Mouse (Mus musculus) telencephalon, adult 2 months (tissue): ENCODE measurements around the gene Grm8.
A peak's percentile ranks its signal among the peaks of the same experiment; 100 is the strongest.

ENCODE experiments used
- DNase-seq: peaks from one replicate; pipeline ENCODE4 v3.0.0-alpha.2; 2011; ENCODE audit warnings: low read depth, low spot score

Grm8 gene

GRCm38 (mm10) chr6:28135001-28135401 lies at the start of gene Grm8:
Gene Grm8, minus strand, starts transcription at chr6:28135178.
- DNase-seq, result no peak

DNA sequence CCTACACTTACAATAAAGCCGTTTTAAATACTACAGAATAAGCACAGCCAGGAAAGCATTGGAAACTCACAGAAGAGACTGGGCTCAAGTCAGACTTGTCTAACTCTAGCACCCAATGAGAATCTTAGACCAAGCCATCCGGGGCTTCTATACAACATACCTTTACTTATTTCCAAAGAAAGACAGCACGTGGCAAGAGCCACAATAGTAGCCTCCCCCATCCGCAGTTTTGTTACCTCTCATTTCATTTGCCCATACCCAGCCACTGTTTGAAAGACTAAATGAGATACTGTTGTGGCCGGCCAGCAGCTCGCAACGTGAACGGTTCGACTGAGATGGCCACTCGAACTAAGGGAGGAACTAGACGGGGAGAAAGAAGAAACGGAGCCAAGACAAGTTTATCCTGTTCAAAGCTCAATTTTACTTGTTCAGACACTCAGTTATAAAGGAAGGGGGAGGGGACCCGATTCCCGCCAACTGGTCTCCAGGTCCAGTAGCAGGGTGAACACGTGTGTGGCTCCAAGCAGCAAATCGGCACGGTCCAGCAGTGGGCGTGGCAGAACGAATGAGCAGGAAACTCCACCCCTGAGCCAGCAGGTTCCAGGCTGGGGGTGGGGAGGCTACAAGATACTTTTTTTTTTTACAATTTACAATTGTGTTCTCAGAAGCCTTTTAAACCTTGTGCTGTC lies 35.0 kb upstream of the Grm8 start:
- DNase-seq, result no peak

DNA sequence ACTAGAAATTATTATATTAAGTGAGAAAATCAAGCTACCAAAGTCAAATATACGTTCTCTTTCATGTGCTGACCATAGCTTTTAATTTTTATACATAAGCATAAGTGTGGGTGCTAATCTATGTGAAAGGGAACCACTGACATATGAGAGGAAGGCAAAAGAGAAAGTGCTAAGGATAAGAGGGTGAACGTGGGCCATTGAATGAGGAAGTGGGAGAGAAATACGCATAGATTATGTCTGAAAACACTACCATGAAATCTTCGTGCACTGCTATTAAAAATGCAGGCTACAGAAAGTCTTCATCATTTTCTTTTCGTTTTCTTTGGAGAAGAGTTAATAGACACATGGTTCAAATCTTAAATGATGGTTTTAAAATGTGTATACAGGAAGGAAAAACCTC lies 25.4 kb upstream of the Grm8 start:
- DNase-seq, result no peak

GRCm38 (mm10) chr6:28146445-28146844 lies 11.5 kb upstream of the Grm8 start:
- no peak for DNase-seq

GRCm38 (mm10) chr6:28142332-28142731 lies 7.4 kb upstream of the Grm8 start:
- DNase-seq, result no peak

DNA sequence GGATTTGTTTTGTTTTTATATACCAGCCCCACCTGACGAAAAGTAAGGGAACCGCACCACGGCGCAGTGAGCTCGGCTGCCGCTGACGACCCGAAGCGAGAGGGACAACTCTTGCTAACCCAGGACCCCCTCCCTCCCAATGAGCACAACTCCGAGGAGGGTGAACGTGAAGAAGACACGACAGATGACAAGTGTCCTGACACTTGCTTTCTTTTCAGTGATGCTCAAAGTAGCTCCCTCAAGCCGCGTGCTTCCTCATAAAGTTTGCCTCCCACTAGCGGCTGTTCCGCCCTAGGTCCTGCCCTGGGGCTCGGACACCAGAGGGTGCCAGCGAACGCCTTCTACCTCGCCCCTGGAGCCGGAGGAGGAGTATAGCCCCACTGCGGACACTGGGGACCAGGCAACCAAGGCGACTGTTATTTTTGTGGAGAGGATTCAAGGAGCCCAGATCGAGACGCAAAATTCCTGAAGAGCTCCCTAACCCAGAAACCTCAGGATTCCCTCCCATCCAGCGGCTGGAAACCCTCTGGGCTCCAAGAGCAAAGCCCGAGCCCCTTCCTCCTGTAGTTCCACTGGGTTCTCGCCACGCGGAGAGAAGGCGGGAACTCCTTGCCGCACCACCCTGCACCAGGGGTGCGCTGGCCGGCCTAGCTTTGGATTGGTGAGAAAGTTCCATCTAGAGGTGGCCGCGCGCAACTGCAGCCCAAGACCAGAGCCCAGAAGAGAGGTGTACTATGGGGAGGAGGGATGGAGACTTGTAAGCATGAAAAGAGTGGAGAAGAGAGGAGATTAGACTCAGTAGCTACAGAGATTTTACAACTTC lies 644 bp upstream of the Grm8 start:
- DNase-seq, result peak; percentile 70

DNA sequence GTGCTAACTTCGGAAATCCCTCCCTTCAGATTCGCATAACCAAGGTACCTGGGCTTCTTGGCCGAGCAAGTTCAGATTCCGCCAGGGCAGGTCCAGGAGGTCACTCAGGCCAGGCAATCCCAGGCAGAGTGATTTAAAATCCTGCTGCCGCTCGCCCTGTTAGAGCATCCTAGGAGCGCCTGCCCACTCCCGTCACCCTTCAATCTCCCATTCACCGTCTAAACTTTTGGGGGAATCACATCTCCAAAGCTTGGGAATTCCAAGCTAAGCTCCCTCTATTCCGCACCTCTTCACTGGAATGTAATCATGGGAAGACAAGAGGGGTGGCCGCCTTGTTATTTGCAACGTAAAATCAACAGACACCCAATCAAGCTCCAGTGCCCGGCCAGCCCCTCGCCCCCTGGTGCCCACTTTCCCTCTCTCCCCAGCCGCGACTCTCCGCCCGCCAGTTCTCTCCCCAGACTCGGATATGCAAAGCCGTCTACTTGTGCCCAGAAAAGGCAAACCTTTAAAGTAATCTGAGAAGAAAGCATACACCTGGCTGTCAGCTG lies 652 bp downstream of the Grm8 start:
- DNase-seq, result no peak

DNA sequence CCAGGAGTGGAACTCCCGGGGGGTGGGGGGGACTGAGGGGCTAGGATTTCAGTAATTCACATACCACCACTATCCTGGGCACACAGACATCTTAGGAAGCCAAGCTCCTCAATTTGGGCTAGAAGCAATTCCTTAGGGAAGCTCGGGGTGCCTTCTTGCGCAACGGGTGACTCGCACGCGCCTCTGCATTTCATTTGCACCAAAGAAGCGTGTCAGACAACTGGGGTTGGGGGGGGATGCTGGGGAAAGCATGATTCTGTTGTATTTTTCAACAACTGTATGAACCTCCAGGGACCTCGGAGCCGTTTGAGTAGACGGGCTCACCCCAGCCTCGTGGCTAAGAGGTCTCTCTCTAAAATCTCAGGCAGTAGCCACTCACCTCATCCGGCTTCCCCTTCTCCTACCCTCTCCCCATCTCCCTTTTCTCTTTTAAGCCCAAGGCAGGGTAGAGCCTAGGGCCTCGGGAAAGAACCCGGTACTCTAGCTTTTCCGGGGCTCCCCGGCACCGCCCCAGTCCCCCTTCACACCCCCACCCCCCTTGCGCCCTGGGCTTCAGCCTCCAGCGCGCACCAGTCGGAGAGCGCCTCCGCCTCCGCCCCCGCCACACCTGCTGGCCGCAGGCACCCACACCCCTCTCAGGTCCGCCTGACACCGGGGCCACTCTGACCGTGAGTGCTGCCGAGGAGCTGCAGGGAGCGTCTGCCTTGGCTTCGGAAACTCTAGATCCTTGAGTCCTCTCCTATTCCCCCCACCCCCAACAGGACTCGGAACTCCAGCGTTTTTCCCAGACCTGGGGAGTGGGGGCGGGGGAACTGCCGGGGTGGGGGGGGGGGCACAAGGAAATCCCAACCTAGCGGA lies 1.5 kb downstream of the Grm8 start:
- no peak for DNase-seq

GRCm38 (mm10) chr6:28132056-28132455 lies 2.9 kb downstream of the Grm8 start:
- DNase-seq, result no peak

GRCm38 (mm10) chr6:28128871-28129270 lies 6.1 kb downstream of the Grm8 start:
- DNase-seq, result no peak

- no peak for DNase-seq
These were observed 19.5 kb downstream of the Grm8 start for GRCm38 (mm10) chr6:28115519-28115918.

DNA sequence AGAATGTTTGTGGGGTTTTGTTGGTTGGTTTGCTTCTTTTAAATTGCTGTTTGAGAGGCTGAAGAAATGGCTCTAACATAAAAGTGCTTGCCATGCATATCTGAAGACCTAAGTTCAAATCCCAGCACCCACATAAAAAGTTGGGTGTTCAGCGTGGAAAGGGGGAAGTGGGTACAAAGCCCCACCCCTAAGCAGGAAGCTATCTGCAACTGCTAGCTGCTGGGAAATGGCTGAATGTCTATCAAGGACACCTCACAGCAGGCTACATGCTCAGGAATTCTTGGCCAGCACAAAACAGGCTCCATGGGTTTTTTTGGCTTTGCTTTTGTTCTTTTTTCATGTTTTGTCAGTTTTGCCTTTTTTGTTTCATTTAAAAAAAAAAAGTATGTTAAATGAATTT lies 20.1 kb downstream of the Grm8 start:
- no peak for DNase-seq

- DNase-seq, result no peak
These were observed 23.4 kb downstream of the Grm8 start for GRCm38 (mm10) chr6:28111551-28111950.

DNA sequence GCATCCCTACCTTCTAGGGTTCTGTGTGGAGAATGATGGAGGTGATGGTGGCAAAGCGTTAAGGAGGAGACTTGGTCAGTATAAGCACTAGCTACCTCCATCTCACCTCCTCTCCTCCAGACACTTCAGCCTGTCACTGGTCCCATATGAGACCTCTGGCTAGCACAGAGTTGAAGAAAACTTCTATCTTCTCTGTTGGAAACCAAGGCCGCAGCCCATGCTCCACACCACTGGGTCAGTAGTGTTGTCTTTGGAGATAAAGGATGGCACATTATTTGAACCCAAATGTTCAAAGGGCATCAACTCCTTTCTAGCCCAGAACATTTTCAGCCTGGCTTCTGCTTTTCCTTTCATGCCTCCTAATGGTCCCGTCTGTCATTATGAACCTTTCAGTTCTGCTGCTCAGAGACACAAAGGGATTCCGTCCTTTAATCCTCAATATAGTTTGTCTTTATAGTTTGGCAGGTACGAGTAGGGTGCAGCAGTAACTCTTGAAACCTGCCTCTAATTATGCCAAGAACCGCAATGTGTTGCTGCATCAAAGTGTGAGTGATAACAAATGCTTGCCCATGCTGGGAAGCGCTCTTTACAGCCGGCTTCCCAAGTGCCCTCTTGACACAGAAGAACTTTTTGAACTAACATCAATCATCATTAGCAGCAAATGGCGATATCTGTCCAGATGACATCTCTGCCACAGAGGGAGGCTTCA lies 32.2 kb downstream of the Grm8 start:
- DNase-seq, result no peak

GRCm38 (mm10) chr6:28100001-28100400 lies 35.0 kb downstream of the Grm8 start:
- DNase-seq, result no peak

GRCm38 (mm10) chr6:28092511-28092910 lies 42.5 kb downstream of the Grm8 start:
- DNase-seq, result no peak

DNA sequence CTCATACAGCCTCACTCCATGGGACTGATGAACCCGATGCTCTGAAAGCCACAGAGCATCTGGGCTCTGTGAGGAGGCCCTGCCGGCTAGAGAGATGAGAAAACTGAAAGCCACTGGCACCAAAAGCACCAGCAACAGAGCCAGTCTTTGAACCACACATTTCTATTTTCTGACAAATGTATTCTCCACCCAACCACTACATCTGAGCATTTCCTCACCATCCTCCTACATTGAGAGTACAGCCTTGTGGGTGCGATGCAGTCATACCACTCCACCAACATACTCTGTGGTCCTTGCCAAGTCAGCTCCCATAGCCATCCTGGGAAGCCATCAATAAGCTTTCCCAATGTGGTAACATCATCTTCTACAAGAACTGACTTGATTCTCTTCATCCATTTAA lies 43.1 kb downstream of the Grm8 start:
- DNase-seq, result peak; percentile 84

DNA sequence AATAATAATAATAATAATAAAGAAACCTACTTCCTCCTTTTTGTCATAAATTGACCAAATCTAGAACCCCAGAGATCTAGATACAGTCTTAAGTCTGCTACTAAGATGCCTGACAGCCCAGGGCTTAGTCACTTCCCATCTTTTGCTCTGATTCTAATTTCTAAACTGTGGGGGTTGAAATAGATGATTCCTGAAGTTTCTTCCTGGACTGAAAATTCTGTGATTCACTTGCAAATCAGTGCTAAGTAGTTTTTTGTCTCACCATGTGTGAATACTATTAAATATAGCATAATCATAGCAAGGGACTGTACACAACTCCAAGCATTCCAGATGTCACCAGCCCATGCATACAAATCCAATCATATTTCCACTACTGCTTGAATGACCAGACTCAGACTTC lies 44.0 kb downstream of the Grm8 start:
- peak; percentile 66 for DNase-seq

GRCm38 (mm10) chr6:28075534-28075933 lies 59.4 kb downstream of the Grm8 start:
- no peak for DNase-seq

GRCm38 (mm10) chr6:28074470-28074869 lies 60.5 kb downstream of the Grm8 start:
- DNase-seq, result no peak

- no peak for DNase-seq
These were observed 83.0 kb downstream of the Grm8 start for GRCm38 (mm10) chr6:28051966-28052365.
